Mouse (Mus musculus): ENCODE data around the gene Fam222b.

GRCm38 (mm10) chr11:78067566-78067965 lies 26.9 kb upstream of the Fam222b start:
- TF ChIP-seq CTCF (IDR thresholded peaks at IDR 0.05; ENCODE audit: control insufficient read depth, insufficient read depth, low read length) = no peak
- no peak for TF ChIP-seq POLR2A (IDR thresholded peaks at IDR 0.05; ENCODE audit: borderline replicate concordance, control insufficient read depth, low read depth, low read length)
